ENCODE assay signal across 8 mouse cellular contexts in genomic region chr14:111149653-111150052, GRCm38 (mm10).
DNase-seq lines count a peak whose midpoint lies in the region; ATAC-seq and TF ChIP-seq lines count a peak whose summit lies in the region.

No protein-coding gene starts in this region.

- DNase-seq in cerebellum, adult 8-10 months: peak; percentile 2
- DNase-seq in lung, embryonic 14.5 days: peak; percentile 75
- no peak for DNase-seq in lung, postnatal 14 days
- peak; percentile 68 for DNase-seq in embryonic facial prominence, embryonic 14.5 days (ENCODE audit: low spot score)
- DNase-seq in right cerebral cortex, adult 2 months (ENCODE audit: low spot score in 2 of 2): peak; percentile 41 to 65
- DNase-seq in adrenal gland, postnatal 4 days (ENCODE audit: low spot score in 2 of 2): no peak
- DNase-seq in yolk sac, embryonic 10.5 days (ENCODE audit: low spot score): no peak

- H3K4me1 ChIP-seq in lung, embryonic 14.5 days (ENCODE audit: insufficient read depth): no peaks in the 10 kb centered on the region
- H3K4me1 ChIP-seq in embryonic facial prominence, embryonic 14.5 days (ENCODE audit: control insufficient read depth, insufficient read depth, low read length): no peaks in the 10 kb centered on the region

- no peak for ATAC-seq in cerebellum, adult (ENCODE audit: insufficient number of reproducible peaks, low FRiP score, low TSS enrichment)
- no peak for ATAC-seq in lung, embryonic 14.5 days (ENCODE audit: insufficient read depth)
- ATAC-seq in embryonic facial prominence, embryonic 14.5 days (ENCODE audit: low read depth): no peak

- no peaks in the 10 kb centered on the region for H3K9me3 ChIP-seq in lung, embryonic 14.5 days (ENCODE audit: low read depth, low read length)
- H3K9me3 ChIP-seq in embryonic facial prominence, embryonic 14.5 days (ENCODE audit: control insufficient read depth, low read length): no peaks in the 10 kb centered on the region

- peak; percentile 59 for TF ChIP-seq CTCF in lung, embryonic 14.5 days (IDR thresholded peaks at IDR 0.05; ENCODE audit: low read depth)

- 42% methylated on average over 2 of the region's 2 CpGs for WGBS in lung, embryonic 14.5 days
- 51% methylated on average over 2 of the region's 2 CpGs for WGBS in embryonic facial prominence, embryonic 14.5 days

- no peak overlapping the region for H3K4me2 ChIP-seq in lung, embryonic 14.5 days
- H3K4me2 ChIP-seq in embryonic facial prominence, embryonic 14.5 days (ENCODE audit: low read depth, low read length): no peak overlapping the region

- no peaks in the 10 kb centered on the region for H3K27me3 ChIP-seq in lung, embryonic 14.5 days (ENCODE audit: insufficient read depth, low read length)
- H3K27me3 ChIP-seq in embryonic facial prominence, embryonic 14.5 days (replicated peaks; ENCODE audit: control insufficient read depth, insufficient read depth, low read length): no peaks in the 10 kb centered on the region

- no peak overlapping the region for H3K27ac ChIP-seq in lung, embryonic 14.5 days (ENCODE audit: low read depth)
- H3K27ac ChIP-seq in embryonic facial prominence, embryonic 14.5 days (replicated peaks; ENCODE audit: low read depth, low read length): no peak overlapping the region

- no peaks in the 10 kb centered on the region for H3K36me3 ChIP-seq in lung, embryonic 14.5 days (ENCODE audit: insufficient read depth)
- H3K36me3 ChIP-seq in embryonic facial prominence, embryonic 14.5 days (ENCODE audit: control insufficient read depth, insufficient read depth, low read length): no peaks in the 10 kb centered on the region

- H3K9ac ChIP-seq in lung, embryonic 14.5 days: no peak overlapping the region
- H3K9ac ChIP-seq in embryonic facial prominence, embryonic 14.5 days (ENCODE audit: low read depth, low read length): no peak overlapping the region

- no peak overlapping the region for H3K4me3 ChIP-seq in lung, embryonic 14.5 days (ENCODE audit: low read depth, low read length)
- no peak overlapping the region for H3K4me3 ChIP-seq in embryonic facial prominence, embryonic 14.5 days (ENCODE audit: low read depth, low read length)

Comparison
In these comparisons a context has a peak if more than half of its experiments do, and no peak if none do; other contexts are left out.
1. DNase-seq: peak in cerebellum, adult 8-10 months (single experiment), lung, embryonic 14.5 days (single experiment), embryonic facial prominence, embryonic 14.5 days (single experiment) and right cerebral cortex, adult 2 months (2 of 2); none in lung, postnatal 14 days (single experiment), adrenal gland, postnatal 4 days (0 of 2) and yolk sac, embryonic 10.5 days (single experiment).